Mouse (Mus musculus): ENCODE measurements around the gene Junb.

Junb gene

DNA sequence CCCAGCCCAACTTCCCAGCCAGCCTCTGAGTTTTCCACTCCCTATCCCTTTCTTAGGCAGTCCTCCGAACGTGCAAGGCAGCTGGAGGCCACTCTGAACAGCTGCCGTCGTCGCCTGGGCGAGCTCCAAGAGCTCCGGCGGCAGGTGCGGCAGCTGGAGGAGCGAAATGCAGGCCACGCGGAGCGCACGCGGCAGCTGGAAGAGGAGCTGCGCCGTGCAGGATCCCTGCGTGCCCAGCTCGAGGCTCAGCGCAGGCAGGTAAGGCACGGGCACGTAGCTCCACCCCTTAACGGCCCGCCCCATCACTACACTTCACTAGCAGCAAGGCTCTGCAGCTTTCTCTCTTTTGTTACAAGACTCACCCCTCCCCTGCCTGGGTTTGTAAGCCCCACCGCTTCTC lies 17.2 kb upstream of the Junb start:
- no peaks in the 10 kb centered on the region for H3K27me3 ChIP-seq (ENCODE audit: insufficient read depth, low read length)
- H3K4me1 ChIP-seq (replicated peaks; ENCODE audit: low read depth, low read length), result peaks cover 68% of the 10 kb centered on the region
- H3K9me3 ChIP-seq (ENCODE audit: low read length), result no peaks in the 10 kb centered on the region
- TF ChIP-seq POU5F1 (IDR thresholded peaks at IDR 0.05; ENCODE audit: borderline replicate concordance, low read length) (no peak), NANOG (IDR thresholded peaks at IDR 0.05; ENCODE audit: borderline replicate concordance, low read length) (no peak), CTCF (conservative IDR thresholded peaks at IDR 0.05; ENCODE audit: low read length) (no peak)
- H3K4me3 ChIP-seq (replicated peaks; ENCODE audit: low read length), result peak overlapping the region; percentile 66
- H3K36me3 ChIP-seq (ENCODE audit: insufficient read depth, low read length), result peaks cover 64% of the 10 kb centered on the region

DNA sequence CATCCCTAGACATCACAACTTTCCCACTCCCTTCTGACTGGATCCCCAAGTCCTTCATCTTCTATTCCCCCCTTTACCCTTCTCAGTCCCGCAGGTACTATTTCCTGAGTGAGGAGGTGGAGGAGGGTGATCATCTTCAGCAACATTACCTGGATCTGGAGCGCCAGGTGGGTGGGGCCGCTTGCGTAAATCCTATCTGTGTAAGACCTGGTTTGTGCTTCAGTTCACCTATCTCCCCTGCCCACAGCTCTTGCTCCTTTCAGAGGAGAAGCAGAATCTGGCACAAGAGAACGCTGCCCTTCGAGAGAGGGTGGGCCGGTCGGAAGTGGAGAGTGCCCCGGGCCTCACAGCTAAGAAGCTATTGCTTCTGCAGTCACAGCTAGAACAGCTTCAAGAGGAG lies 15.9 kb upstream of the Junb start:
- Histone ChIP-seq H3K9me3 (ENCODE audit: low read length) (no peaks in the 10 kb centered on the region), H3K4me3 (replicated peaks; ENCODE audit: low read length) (no peak overlapping the region), H3K4me1 (replicated peaks; ENCODE audit: low read depth, low read length) (peaks cover 71% of the 10 kb centered on the region), H3K36me3 (ENCODE audit: insufficient read depth, low read length) (peaks cover 62% of the 10 kb centered on the region), H3K27me3 (ENCODE audit: insufficient read depth, low read length) (no peaks in the 10 kb centered on the region)
- TF ChIP-seq POU5F1 (IDR thresholded peaks at IDR 0.05; ENCODE audit: borderline replicate concordance, low read length) (no peak), CTCF (conservative IDR thresholded peaks at IDR 0.05; ENCODE audit: low read length) (no peak), NANOG (IDR thresholded peaks at IDR 0.05; ENCODE audit: borderline replicate concordance, low read length) (no peak)

GRCm38 (mm10) chr8:84990836-84991235 lies 12.3 kb upstream of the Junb start:
- Histone ChIP-seq H3K36me3 (ENCODE audit: insufficient read depth, low read length) (peaks cover 40% of the 10 kb centered on the region), H3K9me3 (ENCODE audit: low read length) (no peaks in the 10 kb centered on the region), H3K4me1 (replicated peaks; ENCODE audit: low read depth, low read length) (peaks cover 83% of the 10 kb centered on the region), H3K27me3 (ENCODE audit: insufficient read depth, low read length) (no peaks in the 10 kb centered on the region), H3K4me3 (replicated peaks; ENCODE audit: low read length) (peak overlapping the region; percentile 91)
- TF ChIP-seq POU5F1 (IDR thresholded peaks at IDR 0.05; ENCODE audit: borderline replicate concordance, low read length) (no peak), NANOG (IDR thresholded peaks at IDR 0.05; ENCODE audit: borderline replicate concordance, low read length) (no peak), CTCF (conservative IDR thresholded peaks at IDR 0.05; ENCODE audit: low read length) (no peak)

DNA sequence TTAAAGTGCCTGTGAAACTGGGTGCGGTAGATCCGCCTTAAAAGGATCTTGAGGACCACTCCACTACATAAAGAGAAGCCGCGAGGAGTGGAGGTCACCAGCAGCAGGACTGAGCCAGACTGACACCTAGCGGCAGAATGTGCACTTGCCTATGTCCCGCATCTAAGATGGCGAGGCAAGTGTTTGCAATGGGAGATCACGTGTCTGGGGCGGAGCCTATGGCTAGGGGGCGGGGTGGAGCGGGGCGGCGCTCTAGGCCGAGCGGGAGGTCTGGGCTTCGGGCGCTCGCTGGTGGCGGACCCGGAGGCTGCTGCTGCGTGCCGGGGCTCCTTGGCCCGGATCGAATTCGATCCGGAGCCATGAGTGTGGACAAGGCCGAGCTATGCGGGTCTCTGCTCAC lies 11.8 kb upstream of the Junb start, which contains the start of gene Hook2:
Hook2 (plus strand) TSS at position 255 of the 400 bp plus-strand sequence.
- Histone ChIP-seq H3K27me3 (ENCODE audit: insufficient read depth, low read length) (no peaks in the 10 kb centered on the region), H3K4me1 (replicated peaks; ENCODE audit: low read depth, low read length) (peaks cover 81% of the 10 kb centered on the region), H3K36me3 (ENCODE audit: insufficient read depth, low read length) (peaks cover 36% of the 10 kb centered on the region), H3K4me3 (replicated peaks; ENCODE audit: low read length) (peak within 1 kb of the TSS; percentile 91), H3K9me3 (ENCODE audit: low read length) (no peaks in the 10 kb centered on the region)
- TF ChIP-seq POU5F1 (IDR thresholded peaks at IDR 0.05; ENCODE audit: borderline replicate concordance, low read length), result no peak
- TF ChIP-seq NANOG (IDR thresholded peaks at IDR 0.05; ENCODE audit: borderline replicate concordance, low read length), result no peak
- TF ChIP-seq CTCF (conservative IDR thresholded peaks at IDR 0.05; ENCODE audit: low read length), result peak; percentile 62

- TF ChIP-seq POU5F1 (IDR thresholded peaks at IDR 0.05; ENCODE audit: borderline replicate concordance, low read length) (no peak), NANOG (IDR thresholded peaks at IDR 0.05; ENCODE audit: borderline replicate concordance, low read length) (no peak), CTCF (conservative IDR thresholded peaks at IDR 0.05; ENCODE audit: low read length) (peak; percentile 89)
- Histone ChIP-seq H3K27me3 (ENCODE audit: insufficient read depth, low read length) (no peaks in the 10 kb centered on the region), H3K36me3 (ENCODE audit: insufficient read depth, low read length) (peaks cover 30% of the 10 kb centered on the region), H3K9me3 (ENCODE audit: low read length) (no peaks in the 10 kb centered on the region), H3K4me1 (replicated peaks; ENCODE audit: low read depth, low read length) (peaks cover 81% of the 10 kb centered on the region), H3K4me3 (replicated peaks; ENCODE audit: low read length) (peak overlapping the region; percentile 91)
Measured at GRCm38 (mm10) chr8:84989810-84990209, 11.3 kb upstream of the Junb start.

DNA sequence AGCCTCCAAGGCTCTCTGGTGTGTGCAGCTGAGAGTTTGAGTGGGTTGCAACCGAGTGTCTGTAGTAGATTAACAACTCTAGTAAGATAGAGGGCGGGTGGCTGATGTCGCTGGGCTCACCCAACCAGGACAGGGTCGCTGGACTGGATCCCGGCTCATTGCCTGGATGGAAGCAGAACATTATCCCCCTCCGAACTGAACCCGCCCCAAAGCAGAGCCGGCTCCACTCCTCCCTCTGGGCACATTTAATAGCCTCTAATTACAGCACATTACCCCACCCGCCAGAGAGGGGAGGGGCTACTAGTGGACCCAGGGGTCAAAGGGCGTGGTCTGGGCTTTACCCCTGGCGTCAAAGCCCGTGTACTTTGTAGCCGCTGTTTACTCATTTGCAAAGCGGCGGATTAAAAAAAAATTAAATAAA lies 10.8 kb upstream of the Junb start:
- no peak for TF ChIP-seq POU5F1 (IDR thresholded peaks at IDR 0.05; ENCODE audit: borderline replicate concordance, low read length)

DNA sequence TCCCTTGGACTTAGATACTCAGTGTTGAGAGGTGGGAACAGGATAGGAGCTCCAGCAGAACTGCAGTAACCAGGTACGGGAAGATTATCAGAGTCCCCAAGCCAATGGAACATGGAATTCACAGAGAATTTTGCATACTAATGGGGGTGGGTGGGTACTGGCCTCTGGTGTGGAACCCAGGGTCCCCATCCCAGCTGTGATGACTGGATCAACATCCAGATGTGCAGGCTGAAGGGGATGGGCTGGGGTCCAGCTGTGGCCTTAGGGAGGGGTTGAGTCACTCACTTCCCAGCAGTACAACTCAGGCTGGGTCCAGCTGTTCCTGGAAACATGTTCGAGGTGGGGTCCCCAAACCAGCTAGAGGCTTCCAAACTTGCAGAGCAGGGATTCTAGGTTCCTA lies 9.4 kb upstream of the Junb start:
- Histone ChIP-seq H3K4me1 (replicated peaks; ENCODE audit: low read depth, low read length) (peaks cover 82% of the 10 kb centered on the region), H3K9me3 (ENCODE audit: low read length) (no peaks in the 10 kb centered on the region), H3K36me3 (ENCODE audit: insufficient read depth, low read length) (peaks cover 15% of the 10 kb centered on the region), H3K27me3 (ENCODE audit: insufficient read depth, low read length) (no peaks in the 10 kb centered on the region), H3K4me3 (replicated peaks; ENCODE audit: low read length) (peak overlapping the region; percentile 91)
- TF ChIP-seq NANOG (IDR thresholded peaks at IDR 0.05; ENCODE audit: borderline replicate concordance, low read length), result no peak
- no peak for TF ChIP-seq POU5F1 (IDR thresholded peaks at IDR 0.05; ENCODE audit: borderline replicate concordance, low read length)
- no peak for TF ChIP-seq CTCF (conservative IDR thresholded peaks at IDR 0.05; ENCODE audit: low read length)

More for the DNA sequence above, 10.8 kb upstream of the Junb start:
- peaks cover 81% of the 10 kb centered on the region for H3K4me1 ChIP-seq (replicated peaks; ENCODE audit: low read depth, low read length)
- H3K4me3 ChIP-seq (replicated peaks; ENCODE audit: low read length), result peak overlapping the region; percentile 91
- H3K9me3 ChIP-seq (ENCODE audit: low read length), result no peaks in the 10 kb centered on the region
- H3K27me3 ChIP-seq (ENCODE audit: insufficient read depth, low read length), result no peaks in the 10 kb centered on the region
- peaks cover 25% of the 10 kb centered on the region for H3K36me3 ChIP-seq (ENCODE audit: insufficient read depth, low read length)

DNA sequence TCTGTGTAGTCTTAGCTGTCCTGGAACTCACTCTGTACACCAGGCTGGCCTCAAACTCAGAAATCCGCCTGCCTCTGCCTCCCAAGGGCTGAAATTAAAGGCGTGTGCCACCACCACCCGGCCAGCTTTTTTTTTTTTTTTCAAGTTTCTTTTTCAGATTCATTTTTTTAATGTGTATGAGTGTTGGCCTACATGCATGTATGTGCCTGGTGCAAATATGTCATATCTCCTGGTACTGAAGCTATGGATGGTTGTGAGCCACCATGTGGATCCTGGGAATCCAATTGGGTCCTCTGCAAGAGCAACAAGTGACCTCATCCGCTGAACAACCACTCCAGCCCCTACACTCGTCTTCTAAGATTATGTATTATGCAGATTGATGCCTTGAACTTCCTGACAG lies 8.9 kb upstream of the Junb start:
- Histone ChIP-seq H3K27me3 (ENCODE audit: insufficient read depth, low read length) (no peaks in the 10 kb centered on the region), H3K4me3 (replicated peaks; ENCODE audit: low read length) (peak overlapping the region; percentile 91)

DNA sequence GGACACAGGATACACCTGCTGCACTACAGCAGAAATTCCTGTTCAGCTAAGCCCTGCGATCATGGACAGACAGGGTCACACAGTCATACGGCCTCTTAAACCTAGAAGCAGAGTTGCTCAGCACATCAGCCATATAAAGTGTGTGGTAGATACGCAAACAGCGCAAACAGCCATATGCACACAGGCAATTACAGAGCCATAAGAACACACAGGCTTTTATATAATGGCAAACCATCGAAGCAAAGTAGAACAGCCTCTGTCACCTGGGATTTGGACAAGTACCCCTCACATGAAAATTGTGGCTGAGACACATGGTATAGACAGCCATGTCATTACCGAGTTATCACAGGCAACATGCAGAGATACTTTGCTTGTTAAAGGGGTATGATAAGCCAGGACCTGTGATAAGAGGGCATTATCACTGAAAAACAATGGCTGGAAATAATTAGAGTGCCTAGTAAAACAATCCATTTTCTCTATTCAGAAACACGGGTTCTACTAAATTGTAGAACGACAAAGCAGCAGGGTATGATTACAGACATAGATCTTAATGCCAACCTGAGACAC lies 7.9 kb upstream of the Junb start:
- TF ChIP-seq NANOG (IDR thresholded peaks at IDR 0.05; ENCODE audit: borderline replicate concordance, low read length), result no peak
- no peak for TF ChIP-seq POU5F1 (IDR thresholded peaks at IDR 0.05; ENCODE audit: borderline replicate concordance, low read length)
- no peak for TF ChIP-seq CTCF (conservative IDR thresholded peaks at IDR 0.05; ENCODE audit: low read length)
- Histone ChIP-seq H3K4me3 (replicated peaks; ENCODE audit: low read length) (peak overlapping the region; percentile 91), H3K9me3 (ENCODE audit: low read length) (no peaks in the 10 kb centered on the region), H3K4me1 (replicated peaks; ENCODE audit: low read depth, low read length) (peaks cover 87% of the 10 kb centered on the region), H3K36me3 (ENCODE audit: insufficient read depth, low read length) (peaks cover 12% of the 10 kb centered on the region; the same call in 1 of the 2 replicates), H3K27me3 (ENCODE audit: insufficient read depth, low read length) (no peaks in the 10 kb centered on the region)

More for the DNA sequence above, 8.9 kb upstream of the Junb start:
- TF ChIP-seq POU5F1 (IDR thresholded peaks at IDR 0.05; ENCODE audit: borderline replicate concordance, low read length), result no peak
- no peak for TF ChIP-seq CTCF (conservative IDR thresholded peaks at IDR 0.05; ENCODE audit: low read length)
- no peak for TF ChIP-seq NANOG (IDR thresholded peaks at IDR 0.05; ENCODE audit: borderline replicate concordance, low read length)
- H3K4me1 ChIP-seq (replicated peaks; ENCODE audit: low read depth, low read length), result peaks cover 83% of the 10 kb centered on the region
- H3K9me3 ChIP-seq (ENCODE audit: low read length), result no peaks in the 10 kb centered on the region
- H3K36me3 ChIP-seq (ENCODE audit: insufficient read depth, low read length), result peaks cover 14% of the 10 kb centered on the region; the same call in 1 of the 2 replicates

Measured in E14TG2a.4 (cell line).